Mouse (Mus musculus): ENCODE measurements at regions not wholly inside any gene's neighbourhood (a gene's known extent, or its start where the extent isn't known, plus 50 kb on each side); places are given as distances from the start of the nearest gene placed in this dataset.

- no peak for DNase-seq (ENCODE audit: low spot score)
Measured at GRCm38 (mm10) chr4:109610222-109610621, 56.8 kb downstream of the Cdkn2c start.

- DNase-seq (ENCODE audit: low spot score), result peak; percentile 17
Measured at GRCm38 (mm10) chr4:109609770-109610169, 57.2 kb downstream of the Cdkn2c start.

GRCm38 (mm10) chr4:109589760-109590312, 58.7 kb upstream of the 4930522H14Rik start:
- DNase-seq (ENCODE audit: low spot score), result no peak

GRCm38 (mm10) chr4:109583185-109583786, 52.2 kb upstream of the 4930522H14Rik start:
- DNase-seq (ENCODE audit: low spot score), result peak; percentile 54

GRCm38 (mm10) chr4:109582523-109582922, 51.4 kb upstream of the 4930522H14Rik start:
- no peak for DNase-seq (ENCODE audit: low spot score)

Data from testis, postnatal 14 days (tissue).